Mouse (Mus musculus) cerebellum, postnatal 25 days (tissue): ENCODE measurements around the gene Snai3.
A peak's percentile ranks its signal among the peaks of the same experiment; 100 is the strongest.

Source experiments
- DNase-seq, 2 experiments: peaks; one replicate each; pipeline ENCODE4 v3.0.0; 2021; ENCODE audit warnings: mixed read lengths in 2 of 2

Snai3 gene

GRCm38 (mm10) chr8:122459218-122459900 is 1.2 kb downstream of the Snai3 start:
- no peak for DNase-seq

DNA sequence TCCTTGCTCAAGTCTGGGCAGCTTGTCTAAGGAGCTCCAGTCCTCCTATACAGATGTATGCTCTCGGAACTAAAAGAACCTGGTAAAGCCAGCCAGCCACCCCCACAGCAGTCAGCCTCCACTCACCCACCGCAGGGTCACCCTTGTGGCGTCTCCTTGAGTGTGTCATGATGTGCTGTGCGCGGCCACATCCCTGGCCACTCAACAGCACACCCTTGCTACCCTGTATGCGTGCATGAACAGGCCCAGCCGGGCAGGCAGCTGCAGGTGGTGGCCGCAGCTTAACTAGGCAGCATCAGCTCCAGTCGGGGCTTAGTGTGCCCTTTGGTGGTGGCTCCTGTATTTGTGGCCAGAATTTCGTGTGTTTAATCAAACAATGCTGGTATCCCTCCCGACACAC is 3.4 kb downstream of the Snai3 start:
- DNase-seq = no peak

- DNase-seq = no peak
Measured at GRCm38 (mm10) chr8:122454409-122454808, 6.1 kb downstream of the Snai3 start.

DNA sequence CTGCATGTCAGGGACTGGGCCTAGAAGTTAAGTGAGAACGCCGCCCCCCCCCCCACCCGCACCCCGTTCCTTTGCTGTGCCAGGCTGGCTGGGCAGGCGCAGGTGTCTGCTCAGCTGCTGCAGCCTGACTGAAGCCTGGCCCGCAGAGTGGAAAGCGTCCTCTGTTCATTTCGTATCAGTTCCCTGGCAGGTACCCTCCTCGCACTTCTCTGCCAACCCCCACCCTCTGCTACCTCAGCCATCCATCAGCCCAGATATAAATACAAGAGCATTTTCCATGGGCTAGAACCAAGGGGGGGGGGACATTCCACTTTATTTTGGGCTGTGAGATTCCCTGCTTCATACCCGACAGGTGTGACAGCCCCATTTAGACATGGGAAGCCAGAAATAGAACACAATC is 8.4 kb downstream of the Snai3 start:
- DNase-seq = no peak

- DNase-seq = no peak
Measured at GRCm38 (mm10) chr8:122451161-122451703, 9.3 kb downstream of the Snai3 start.

GRCm38 (mm10) chr8:122445203-122445602 is 15.3 kb downstream of the Snai3 start:
- no peak for DNase-seq

DNA sequence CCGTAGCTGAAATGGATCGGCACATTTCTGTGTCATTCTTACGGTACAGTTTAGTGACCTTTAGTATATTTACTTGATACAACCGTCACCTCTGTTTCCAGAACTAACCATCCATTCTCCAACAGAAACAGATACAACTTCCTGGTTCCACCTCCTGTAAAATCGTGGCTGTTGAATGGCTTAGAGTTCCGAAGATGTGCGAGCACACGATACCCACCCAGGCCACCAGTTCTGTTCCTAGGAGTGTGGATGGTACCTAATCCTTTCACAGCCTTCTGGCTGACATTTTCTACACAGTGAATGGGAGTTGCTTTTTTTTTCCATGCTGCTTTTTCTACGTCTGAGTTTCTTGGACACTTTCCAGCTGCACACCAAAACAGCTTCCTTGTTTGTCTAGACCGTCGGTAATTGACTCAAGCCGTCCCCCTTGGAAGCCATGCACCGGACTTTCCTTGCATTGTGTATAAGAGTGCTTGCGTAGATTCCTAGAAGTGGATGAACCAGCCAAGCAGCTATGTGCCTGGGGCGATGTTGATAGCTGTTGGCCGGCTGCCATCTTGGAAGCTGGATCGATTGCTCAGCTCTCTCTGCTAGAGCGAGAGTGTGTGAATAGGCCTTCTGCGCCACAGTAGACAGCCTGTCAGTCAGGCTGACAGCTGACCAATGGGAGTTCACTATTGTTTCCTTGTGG is 16.3 kb downstream of the Snai3 start:
- peak; percentile 76 to 80 for DNase-seq

DNA sequence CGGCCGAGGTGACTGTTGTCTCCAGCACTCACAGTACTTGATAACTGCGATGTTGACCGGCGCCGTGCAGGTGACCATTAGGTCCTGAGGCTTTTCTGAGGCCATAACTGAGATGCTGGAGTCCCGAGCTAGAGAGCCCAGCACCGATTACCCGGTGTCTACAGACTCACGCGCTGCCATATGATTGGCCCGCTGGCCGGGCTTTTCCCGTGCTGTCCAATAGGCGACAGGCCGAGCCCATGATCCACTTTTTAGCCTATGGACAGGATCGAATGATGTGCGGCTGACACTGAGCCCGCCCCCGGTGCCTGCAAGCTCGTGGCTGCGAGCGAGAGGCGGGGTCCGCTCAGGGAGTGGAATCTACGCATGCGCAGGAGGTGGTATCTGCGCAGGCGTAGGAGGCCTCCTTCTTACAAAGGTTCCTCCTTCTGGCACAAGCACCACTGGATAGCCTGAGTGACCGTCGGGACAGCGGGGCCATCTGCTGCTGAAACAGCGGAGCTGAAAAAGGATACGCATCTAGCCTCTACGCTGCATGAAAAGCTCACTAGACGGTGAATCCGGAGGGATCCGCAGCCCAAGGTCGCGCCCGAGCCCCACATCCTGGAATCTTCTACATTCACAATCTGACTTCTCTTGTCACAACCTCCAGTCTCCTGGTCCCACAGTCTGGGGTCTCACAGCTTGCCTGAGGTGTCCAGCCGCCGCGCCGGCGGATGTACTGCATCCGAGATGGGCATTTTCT is 17.1 kb downstream of the Snai3 start, which contains the start of gene Mvd:
Gene Mvd, minus strand, starts transcription at position 161 of the 745 bp plus-strand sequence.
- DNase-seq = peak; percentile 99

DNA sequence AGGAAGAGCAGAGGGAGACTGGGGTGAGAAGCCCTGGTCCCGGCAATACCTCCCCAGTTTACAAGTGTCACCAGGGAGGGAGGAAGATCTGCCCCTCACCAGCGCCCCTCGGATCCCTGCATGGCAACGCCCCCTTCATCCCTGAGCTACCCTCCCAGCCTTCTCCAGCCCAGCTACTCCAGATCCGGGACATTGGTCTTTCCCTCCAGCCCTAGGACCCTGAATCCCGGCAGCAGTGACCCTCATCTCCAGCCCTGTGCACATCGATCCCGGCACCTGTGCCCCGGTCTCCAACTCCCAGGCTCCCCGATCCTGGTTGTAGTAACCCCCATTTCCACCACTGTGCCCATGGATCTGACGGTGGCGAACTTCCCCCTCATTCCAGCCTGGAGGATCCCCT is 17.8 kb downstream of the Snai3 start:
- no peak for DNase-seq

DNA sequence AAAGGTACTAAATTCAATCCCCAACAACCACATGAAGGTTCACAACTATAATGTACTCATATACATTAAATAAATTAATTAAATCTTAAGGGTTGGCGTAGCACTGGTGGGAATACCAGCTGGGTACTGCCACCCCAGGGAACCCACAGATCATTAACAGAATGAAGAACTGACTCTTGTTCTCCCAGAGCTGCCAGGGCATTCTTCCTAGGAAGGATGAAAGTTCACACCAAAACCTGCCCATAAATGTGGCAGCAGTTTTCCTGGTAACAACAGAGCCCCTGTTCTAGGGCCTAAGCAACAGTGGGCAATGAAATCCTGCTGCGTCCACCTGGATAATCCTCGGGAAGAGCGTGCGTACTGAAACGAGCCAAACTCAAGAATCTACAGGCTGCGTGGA is 18.2 kb downstream of the Snai3 start:
- DNase-seq = no peak

- DNase-seq = peak in 1 of 2 experiments; percentile 36
Measured at GRCm38 (mm10) chr8:122441326-122441725, 19.2 kb downstream of the Snai3 start.

DNA sequence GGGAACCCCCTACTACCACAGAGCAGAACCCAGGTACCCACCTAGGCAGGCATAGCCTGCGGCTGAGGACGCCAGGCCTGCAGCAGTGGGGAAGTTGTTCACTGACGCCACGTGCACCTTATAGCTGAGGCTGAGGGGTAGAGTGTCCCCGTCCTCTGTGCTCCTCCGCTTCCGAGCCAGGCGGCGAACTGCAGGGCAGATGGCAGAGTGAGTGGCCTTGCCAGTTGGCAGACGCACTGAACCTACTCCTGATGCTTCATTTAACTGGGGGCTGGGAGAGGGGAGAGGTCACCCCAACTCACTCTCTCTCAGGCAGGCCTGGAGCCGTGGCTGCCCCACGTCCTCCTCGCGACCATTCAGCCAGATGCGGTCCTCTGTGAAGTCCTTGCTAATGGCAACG is 21.2 kb downstream of the Snai3 start:
- peak; percentile 84 for DNase-seq

GRCm38 (mm10) chr8:122437708-122438331 is 22.7 kb downstream of the Snai3 start:
- no peak for DNase-seq

DNA sequence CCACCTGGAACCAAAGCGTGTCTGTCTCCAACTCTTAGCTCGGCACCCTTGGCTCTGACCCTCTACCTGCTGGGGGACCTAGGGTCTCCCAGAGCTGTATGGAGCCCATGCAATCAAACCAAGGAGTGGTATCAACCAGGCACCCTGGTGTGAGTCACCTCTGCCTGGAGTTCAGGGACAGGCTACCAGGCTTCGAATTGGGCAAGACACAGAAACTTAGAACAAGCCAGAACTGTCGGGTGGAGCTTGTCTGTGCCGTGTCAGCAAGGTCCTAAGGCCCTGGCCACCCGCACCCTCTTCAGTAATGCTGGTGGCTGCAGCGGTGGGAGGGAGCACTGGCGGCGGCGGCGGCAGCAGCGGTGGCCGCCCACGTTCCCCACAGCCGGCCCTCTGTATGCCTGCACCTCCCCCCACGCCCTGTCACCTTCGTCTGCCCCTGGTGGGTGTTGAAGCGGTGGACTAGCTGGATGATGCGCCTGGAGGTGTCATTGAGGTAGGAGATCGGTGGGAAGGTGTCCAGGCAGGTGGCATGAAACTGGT is 23.9 kb downstream of the Snai3 start:
- DNase-seq = no peak

- DNase-seq = no peak
Measured at GRCm38 (mm10) chr8:122436146-122436545, 24.4 kb downstream of the Snai3 start.

GRCm38 (mm10) chr8:122435375-122435774 is 25.2 kb downstream of the Snai3 start:
- no peak for DNase-seq

- DNase-seq = no peak
Measured at GRCm38 (mm10) chr8:122433269-122433905, 27.1 kb downstream of the Snai3 start.

DNA sequence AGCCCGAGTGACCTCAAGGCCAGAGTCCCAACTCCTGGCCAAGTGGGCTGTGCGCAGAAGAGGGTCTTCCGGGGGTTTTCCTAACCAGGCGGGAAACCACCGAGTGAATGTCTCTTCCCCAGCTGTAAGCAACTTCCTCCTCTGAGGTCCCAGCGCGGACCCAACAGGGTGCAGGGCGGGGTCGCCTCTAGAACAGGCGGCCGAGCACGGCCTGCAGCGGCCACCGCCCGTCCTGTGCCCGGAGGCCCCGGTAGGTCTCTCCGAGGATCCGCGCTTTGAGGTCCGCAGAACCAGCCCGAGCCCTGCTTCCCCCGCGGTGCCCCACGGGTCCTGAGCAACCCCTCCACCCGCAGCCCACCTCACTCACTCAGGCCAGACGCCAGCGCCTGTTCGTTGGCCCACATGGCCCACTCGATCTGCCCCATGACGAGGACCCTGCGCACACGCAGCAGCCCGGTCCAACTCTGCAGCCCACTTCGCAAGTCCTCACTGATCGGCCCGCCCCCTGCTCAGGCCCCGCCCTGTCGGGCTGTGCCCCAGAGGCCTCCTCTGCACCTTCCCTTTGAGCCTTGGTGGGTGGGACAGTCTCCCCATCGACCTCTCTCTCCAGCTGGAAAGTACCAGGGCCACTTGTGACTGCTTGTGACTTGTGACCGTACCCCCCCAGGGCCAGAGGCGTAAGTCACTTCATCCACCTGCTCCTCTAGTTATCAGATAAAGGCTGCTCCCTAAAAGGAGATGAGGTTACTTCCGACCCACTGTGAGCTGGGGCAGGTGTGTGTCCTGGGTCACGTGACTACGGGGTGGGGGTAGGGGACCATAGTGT is 27.9 kb downstream of the Snai3 start, which contains the start of gene Cyba:
Gene Cyba, minus strand, starts transcription at position 488 of the 826 bp plus-strand sequence.
- peak; percentile 29 to 35 for DNase-seq

GRCm38 (mm10) chr8:122431694-122432442 is 28.7 kb downstream of the Snai3 start:
- DNase-seq = no peak

GRCm38 (mm10) chr8:122430646-122431045 is 29.9 kb downstream of the Snai3 start:
- DNase-seq = no peak
